Mouse (Mus musculus): ENCODE measurements around the gene Lonp1.

DNA sequence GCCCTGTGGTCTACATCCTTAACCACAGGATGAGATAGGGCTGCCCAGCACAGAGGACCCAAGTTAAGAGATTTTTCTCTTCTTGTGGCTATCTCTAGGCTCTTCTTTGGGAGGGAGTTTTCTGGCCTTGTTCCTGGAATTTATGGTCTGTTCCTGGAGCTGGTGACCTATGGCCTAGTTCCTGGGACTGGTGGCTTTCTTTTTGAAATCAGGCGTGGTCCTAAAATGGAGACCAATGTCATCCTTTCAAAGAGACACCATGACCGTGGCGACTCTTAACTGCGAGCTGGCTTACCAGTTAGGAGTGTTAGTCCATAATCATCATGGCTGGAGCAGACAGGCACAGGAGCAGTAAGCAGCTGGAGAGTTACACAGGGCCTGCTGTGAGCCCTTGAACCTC, 39.7 kb upstream of the Lonp1 start:
- no peak for TF ChIP-seq CTCF (IDR thresholded peaks at IDR 0.05; ENCODE audit: low read depth)
- no peak for TF ChIP-seq EP300 (optimal IDR thresholded peaks at IDR 0.05)
